Mouse (Mus musculus) megakaryocyte progenitor cell, adult 5-6 weeks (primary cell): ENCODE data around the gene Ppp1r1c. TPM values are rescaled to one million over a fixed set of nuclear protein-coding genes. Genes with fewer than 3 reads are reported as not detected.

Experiments used
- ATAC-seq: replicated peaks from 2 replicates; pipeline ENCODE4 v1.8.0; 2016; ENCODE audit warnings: mild to moderate bottlenecking, moderate TSS enrichment, inconsistent platforms; ENCODE audit not compliant: poor library complexity
- total RNA-seq, 2 experiments: library from RNA; stranded (forward) in 1 of 2; stranded (reverse) in 1 of 2; fragments of 157-497, 149-512 nt in 1 of 2; fragments of 200-1000 nt in 1 of 2; gene quantifications; 2 replicates each; pipeline versions ENCODE4 v1.2.3 to v1.2.4; 2015 to 2017

The Ppp1r1c gene
- total RNA-seq, 2 experiments from 2014 or later = not detected

DNA sequence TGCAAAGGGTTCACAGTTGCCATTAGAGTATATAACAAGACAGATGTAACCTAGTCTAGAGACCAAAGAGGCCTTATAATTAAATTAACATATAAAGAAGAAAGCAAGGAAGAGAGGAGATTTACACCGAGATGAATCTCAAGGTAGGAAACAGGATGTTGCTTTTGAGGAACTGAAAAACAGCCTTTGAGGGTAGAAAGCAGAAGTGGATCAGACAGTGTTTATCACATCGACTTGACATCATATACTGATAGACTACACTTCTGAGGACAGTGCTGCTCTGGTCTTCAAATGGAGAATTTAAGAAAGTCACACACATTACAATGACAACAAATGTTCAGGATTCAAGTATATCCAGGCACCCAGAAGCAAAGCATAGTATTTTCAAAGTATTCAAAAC, 34.4 kb downstream of the Ppp1r1c start:
- ATAC-seq = peak; percentile 98

DNA sequence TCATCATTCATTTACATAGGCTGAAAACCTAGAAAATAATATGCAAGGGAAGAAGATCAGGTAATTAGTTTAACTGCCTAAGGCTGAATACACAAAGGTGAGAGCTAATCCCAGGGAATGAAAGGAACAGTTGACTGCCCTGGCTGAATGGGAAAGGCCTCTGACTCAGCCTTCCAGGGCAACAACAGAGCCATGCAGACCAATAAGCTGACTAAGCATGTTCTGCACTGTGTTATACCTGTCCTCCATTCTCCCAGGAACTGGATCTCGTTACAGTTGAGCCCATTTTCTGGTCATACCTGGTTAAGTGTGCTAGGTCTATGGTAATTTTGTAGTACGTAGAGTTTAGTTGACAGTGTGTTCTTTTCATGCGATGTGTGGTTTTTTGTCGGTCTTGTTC, 36.6 kb downstream of the Ppp1r1c start:
- ATAC-seq = no peak

DNA sequence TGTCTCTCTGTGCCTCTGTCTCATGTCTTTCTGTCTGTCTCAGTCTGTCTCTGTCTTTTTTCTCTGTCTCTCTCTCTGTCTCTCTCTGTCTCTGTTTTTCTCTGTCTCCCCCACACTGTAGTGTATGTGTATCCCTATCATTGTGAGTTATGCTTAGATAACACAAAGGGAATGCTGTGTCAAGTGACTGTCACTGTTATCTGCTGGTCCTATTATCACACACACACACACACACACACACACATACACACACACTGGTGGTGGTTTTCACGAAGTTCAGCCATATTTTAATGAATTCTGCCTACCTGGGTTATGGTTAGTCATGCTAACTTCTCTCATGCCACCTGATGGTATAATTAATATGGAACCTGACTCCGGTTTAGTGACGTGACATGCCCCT, 44.1 kb downstream of the Ppp1r1c start:
- no peak for ATAC-seq

DNA sequence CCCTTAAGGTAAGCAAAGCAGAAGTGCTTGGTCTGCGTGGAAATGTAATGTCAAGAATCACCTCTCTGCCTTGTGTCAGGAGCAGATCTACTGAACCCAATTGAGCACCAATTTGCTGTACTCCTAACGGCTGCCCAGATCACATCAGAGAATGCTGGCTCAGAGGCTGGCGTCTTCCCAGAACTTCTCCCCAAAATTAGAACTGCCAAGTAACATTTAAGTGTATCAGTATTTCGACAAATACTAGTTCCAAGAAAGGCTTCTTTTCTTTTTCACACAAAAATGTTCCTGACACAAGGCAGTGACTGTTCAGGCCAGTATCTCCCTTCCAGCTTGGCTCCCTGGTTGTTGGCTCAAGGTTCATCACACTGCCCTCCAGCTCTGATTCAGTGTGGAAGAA, 52.4 kb downstream of the Ppp1r1c start:
- no peak for ATAC-seq

DNA sequence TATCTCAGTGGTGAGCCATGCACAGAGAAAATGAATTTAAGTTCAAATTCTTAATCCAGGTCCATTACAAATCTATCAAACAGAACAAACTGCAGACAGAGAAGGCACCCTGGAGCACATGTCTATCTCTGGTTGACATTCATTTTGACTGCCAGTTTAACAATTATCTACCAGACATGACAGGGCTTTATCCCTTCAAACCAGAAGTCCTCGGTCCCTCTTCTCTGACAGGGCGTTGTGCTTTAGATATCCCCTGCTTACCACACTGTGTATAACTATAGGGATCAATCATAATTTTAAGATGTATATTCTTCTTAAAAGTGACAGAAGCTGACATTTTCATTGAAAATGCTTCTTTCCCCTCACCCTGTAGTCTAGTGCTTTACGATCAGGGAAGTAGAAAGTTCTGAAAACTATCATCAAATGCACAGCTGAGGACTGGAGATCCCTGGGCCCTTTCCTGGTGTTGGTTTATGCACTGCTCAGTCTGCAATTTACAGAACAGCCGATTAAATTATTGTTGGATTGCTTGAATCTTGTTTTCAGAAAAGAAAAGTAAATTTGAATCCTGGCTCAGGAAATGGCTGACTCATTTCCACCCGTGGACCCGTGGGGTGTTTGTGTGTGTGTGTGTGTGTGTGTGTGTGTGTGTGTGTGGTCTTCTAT, 55.3 kb downstream of the Ppp1r1c start:
- ATAC-seq = peak; percentile 86

DNA sequence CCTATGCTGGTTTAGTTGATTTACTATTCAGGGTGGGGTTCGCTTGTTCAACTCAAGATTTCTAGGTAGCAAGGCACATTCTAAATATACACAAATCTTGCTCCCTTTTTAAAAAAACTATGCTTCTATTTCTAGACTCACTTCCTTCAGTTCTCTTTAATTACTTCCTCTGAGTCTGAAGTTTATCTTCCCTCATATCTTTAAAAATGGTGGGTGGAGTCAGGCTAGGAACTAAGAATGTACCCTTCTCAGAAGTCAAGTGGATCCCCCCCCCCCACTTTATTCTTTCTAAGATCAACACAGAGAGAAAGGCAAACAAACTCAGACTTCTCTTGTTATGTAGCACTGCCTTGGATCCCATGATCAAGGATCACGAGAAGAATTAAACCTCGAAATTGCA, 57.5 kb downstream of the Ppp1r1c start:
- ATAC-seq = peak; percentile 17; the same call in 1 of the 2 replicates

DNA sequence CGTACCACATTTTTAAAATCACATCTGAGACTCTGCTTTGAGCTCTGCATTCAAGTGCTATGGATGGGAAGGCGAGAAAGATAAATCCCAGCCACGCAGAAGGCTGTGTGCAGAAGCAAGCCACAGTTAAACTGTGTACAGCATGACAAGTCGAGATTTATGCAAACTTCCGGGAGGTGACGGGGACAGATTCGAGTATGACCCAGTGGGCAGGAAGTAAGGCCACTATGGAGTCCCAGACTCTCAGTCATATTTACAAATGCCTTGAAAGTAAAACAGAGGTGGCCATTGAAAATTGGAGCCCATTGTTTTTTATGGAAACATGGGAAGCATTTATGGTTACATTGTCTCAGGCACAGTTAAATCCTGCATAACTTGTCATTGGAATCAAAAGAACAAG, 58.1 kb downstream of the Ppp1r1c start:
- ATAC-seq = no peak

DNA sequence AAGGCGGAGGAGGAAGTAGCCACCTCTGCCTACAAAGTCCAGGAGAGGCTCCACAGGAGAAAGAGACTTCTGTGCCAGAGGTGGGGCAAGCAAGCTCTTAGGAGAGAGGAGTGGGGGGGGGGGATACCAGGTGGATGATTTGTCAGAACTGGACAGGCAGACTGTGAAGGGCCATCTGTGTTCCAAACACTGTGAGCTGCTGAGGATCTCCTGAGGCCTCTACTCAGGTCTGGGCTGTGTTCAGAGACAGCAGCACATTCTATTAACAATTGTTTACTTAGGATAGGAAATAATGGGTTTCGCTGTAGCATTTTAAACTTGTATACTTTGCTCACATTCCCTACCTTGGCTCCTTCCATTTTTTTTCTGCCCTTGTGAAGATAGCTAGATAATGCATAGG, 61.0 kb downstream of the Ppp1r1c start:
- no peak for ATAC-seq

DNA sequence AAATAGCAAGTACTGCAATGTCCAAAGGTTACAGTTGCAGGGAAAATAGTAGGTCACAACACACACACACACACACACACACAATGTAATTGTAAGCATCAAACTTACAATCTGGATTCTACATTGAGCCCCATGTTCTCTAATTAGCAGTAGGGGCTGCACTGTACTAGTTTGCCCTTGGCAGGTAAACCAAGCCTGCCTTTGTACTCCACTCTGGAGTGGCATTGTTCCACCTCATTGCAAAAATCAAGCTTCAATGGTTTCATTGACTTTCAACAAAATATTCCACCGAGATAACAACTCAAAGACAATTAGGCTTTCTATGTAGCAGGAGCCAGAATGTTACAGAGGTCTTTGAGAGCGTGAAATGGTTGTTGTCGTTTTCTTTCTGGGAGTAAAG, 62.7 kb downstream of the Ppp1r1c start:
- ATAC-seq = no peak

DNA sequence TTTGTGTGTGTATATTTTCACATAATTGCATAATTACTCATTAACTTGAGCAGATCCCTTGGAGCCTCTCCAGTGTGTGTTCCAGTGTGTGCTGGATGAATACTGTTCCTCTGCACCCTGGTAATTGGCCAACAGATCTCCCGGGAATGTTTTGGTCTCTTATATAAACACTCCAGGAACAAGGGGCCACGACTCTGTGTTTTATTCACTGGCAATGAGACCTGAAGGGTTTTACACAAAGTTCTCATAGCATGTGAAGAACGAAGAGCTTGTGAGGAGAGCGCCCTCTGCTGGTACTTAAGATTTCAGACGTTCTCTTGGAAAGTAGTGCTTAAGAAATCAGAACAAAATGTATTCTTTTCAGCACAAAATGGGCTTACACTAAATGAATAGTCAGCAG, 66.8 kb downstream of the Ppp1r1c start:
- ATAC-seq = peak; percentile 87

DNA sequence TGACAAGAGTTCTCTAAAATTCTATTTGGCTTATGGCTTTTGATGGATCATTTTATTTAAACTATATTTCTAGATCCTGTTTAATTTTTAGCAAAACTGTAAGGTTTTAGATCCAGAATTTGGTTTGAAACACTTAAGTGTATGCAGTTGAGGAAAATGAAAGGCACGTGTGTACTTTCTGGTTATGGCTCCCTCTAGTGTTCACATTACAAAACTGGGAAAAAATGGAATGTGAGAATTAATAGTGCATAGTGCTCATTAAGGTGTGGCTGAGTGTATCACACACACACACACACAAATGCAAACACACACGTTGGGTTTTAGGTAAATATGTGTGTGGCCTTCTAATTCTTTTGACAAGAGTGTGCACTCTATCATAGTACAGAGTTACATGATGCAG, 70.2 kb downstream of the Ppp1r1c start:
- ATAC-seq = peak; percentile 70

DNA sequence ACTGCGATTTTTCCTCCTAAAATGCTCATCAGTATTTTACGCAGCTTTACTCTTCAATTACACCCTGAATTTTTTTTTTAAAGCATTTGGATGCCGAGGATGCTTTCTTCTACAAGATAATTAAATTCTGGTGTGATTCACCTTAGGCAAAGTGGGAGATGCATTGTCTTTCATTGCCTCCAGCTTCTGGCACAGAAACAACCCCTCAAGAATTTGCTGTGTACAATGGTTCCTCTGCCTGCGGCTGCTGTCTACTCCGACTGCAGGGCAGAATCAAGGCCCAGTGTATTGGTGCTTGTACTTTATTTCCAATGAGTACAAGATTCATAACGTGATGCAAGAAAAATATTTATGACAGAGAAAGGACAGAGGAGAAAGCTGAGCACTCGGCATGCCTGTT, 73.2 kb downstream of the Ppp1r1c start:
- ATAC-seq = no peak

DNA sequence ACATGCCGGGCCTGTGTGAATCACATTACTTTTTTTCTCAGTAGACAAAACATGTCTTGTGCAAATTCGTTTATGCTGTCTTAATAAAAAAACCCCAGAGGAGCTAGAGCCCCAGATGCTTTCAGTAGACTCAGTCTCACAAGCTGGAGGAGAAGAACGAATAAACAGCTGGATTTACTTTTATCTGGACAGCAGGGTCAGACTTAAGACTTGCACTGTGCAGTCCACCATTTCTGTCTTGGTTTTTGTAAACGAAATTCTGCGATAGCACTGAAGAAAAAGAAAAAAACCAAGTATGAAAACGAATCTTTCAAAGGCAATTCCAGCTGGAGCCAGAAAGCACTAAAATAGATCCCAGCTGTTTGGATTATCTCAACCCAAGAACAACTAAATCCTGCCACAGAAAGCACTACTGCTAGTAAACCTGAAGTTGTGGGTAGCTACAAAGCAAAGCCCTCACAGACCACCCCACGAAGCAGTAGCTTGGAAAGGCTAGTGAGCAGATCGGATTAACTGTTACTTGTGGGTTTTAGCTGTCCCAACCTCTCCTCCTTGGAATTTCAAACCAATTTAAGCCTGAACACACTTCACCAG, 78.1 kb downstream of the Ppp1r1c start:
- no peak for ATAC-seq

DNA sequence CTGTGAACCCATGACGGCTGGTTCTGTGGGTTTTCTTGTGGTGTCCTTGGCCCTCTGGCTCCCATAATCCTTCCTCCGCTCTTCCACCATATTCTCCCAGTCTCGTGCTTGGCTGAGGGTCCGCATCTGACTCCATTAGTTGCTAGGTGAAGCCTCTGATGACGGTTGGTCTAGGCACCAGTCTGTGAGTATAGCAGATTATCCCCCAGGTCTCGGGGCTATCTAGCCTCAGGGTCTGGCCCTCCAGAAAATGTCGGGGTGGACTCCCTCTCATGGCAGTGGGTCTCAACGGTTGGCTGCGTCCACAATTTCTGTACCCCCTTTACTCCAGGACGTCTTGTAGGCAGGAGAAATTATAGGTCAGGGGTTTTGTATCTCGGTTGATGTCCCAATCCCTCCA, 78.9 kb downstream of the Ppp1r1c start:
- no peak for ATAC-seq

DNA sequence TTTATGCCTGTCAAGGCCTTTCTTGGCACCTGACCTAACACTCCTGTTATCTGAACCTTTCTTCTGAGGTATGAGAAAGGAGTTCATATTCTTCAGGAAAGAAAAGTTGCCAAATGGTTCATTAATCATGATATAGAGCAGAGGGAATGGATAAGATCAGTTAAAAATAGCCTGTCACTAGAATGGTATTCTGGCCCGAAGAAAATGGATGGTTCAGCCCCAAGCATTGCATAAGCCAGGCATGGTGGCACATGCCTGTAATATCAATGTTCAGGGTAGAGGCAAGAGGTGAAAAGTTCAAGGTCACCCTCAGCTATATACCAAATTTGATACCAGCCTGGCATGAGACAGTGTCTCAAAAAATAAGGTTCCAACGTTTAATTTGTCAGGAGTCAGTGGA, 85.6 kb downstream of the Ppp1r1c start:
- ATAC-seq = no peak

DNA sequence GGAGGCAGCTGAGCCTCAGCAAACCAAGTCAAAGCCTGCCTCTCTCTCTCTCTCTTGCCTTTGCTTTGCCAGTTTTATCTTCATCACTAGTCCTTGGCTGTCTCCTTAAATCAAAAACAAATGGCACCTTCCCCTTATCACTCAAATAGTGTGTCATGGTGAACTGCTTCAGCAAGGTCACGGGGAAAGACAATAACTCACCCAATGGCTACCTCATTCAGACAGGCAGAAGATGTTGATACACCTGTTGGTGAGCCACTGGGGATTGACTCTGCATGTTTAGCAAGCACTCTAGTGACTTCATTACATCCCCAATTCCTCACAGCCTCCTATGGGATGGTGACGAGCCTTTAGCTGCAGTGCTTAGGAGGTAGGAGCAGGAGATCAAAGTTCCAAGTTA, 89.9 kb downstream of the Ppp1r1c start:
- no peak for ATAC-seq

DNA sequence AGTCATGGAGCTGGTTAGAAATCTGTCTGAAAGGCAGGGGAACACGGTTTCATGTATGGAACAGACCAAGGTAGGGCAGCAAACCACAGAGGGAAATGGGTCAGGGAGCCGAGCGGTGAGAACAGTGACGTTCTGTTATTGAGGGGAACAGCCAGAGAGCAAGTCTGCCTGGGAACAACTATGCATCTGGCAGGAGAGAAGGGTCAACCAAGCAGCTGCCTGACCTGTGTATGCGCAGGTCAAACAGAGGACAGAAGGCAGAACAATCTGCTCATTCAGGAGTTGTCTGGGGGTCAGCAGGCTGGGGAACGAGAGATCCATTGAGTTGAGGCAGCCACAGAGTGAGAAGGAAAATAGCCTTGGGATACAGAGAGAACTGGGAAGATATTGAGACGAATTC, 91.0 kb downstream of the Ppp1r1c start:
- no peak for ATAC-seq

DNA sequence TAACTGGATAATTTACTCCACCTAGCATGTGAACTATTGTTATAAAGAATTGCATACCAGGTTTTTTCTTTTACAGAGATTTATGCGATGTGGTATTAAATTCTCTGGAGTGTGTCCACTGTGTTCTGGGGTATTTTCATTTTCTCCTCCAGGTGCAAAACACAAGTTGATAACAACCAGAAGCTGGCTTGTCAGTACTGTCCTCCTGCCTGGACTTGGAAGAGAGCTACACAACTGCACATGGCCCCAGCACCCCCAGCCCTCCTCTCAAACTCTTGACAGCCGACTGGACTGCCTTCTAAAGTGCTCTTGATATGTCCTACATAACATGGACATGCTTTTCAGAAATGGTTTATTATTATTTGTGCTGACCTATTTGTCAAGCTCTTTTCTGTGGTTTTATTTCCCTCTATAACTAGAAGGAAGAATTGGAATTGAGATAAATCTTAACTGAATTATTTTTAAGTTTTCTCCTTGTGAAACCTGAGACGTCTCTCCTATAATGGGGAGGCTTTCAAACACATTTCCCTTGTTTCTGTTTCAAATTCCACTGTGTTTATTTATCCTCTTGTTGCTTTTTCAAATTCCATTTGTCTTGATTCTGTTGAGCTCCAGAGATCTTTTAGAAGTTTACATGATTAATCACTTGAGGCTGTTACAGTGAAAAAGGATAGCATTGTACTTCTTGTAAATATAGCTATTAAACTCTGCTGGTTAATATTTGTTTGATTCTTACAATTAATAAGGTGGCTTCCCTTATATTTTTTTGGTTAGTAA, 108.3 kb downstream of the Ppp1r1c start:
- no peak for ATAC-seq

DNA sequence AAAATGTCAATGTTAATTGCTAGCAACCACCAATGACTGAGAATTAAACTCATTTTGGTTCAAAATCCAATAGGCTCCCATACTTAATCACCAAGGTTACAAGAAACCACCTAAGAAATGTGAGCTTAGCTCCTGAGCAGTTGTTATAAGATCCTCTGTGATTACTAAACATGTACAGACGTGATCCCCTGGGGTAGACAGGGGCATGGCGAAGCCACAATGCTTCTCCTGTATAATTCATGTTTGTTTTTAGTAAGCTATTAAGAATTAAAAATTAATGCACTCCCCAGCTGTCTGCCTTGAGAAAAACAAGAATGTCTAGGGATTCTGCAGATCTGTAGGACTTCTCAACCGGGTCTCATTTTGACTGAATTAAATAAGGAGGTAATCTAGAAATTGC, 112.0 kb downstream of the Ppp1r1c start:
- no peak for ATAC-seq

DNA sequence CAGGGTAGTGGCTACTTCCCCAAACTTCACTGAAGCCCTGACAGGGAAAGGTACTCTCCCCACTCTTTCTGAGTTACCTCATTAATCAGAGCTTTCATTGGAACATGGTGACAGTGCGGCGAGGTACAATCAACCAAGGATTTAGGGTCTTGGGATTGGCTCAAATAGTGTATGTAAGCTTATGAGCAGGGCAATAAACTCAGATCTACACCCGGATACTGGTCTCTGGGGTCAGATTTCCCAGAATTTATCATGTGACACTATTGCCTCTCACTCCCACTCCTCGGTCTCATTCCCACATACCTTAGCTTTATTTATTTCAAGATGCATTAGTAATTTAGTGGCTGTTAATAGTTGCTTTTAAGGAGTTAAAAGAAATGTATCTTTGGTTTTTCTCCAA, 118.3 kb downstream of the Ppp1r1c start:
- ATAC-seq = no peak

DNA sequence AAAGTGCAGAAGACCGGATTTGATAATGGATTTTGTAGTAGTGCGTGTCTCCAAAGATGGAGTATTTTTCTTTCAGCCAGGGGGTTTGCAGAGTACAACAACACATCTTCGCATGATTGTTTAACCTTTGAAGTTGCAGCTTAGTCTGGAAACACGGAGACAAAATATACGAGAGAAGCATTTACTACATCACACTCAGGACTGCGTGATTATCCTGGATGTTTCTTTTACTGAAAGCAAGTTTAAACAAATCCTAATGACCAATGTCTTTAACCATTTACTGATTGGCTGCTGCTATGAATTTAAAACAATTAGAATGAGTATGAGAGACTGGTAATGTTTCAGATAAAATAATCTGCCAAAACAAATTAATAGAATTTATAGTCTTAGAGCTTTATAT, 131.5 kb downstream of the Ppp1r1c start:
- ATAC-seq = no peak

DNA sequence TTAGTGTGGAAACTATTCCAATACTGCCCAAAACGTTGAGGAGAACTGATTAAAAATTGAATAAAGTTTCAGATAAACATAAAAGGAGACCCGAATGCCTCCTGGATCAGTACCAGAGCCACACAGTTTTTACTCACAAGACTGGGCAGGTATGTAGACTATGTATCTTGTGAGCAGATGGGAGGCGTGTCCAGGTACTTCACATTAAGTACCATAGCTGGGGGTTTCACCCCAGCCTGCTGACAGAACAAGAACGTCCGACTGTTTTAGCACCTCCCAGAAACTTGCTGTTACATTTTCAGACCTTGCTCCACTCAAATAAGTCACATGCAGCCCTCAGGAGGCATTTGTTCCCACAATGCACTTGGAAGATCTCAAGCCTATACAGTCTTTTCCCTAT, 131.9 kb downstream of the Ppp1r1c start:
- ATAC-seq = no peak
